Comparison of ENCODE assay signal across 25 mouse cellular contexts in the genomic region with DNA sequence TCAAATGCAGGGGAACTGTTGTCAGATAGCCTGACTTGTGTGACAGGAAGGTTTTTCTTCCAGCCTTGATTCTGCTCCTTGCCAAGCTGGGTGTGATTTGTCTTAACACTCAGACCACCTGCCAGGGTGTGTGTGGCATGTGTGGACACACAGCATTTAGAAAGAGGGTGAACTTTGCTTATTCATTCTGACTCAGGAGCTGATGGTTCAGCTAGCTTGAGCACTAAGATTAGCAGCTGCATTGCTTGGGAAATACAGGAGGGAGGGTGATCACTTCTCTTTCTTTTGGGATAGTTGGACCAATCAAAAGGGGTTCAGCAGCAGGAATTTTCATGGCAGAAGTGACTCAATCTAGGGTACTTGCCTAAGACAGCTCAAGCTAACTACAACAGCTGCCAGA.
A peak's percentile ranks its signal among the peaks of the same experiment; 100 is the strongest.
DNase-seq lines count a peak whose midpoint lies in the region; ATAC-seq and TF ChIP-seq lines count a peak whose summit lies in the region.
"Had no signal": no experiment of that assay in that cellular context is flagged by ENCODE, and none has a peak within 500 bp of the region (broad histone marks: within the 10 kb centered on the region; RNA-seq: fewer than 3 reads in every experiment).

No protein-coding gene starts in this region.

- no peak overlapping the region for H3K27ac ChIP-seq in left cerebral cortex, adult 2 months
- H3K27ac ChIP-seq: hindbrain, embryonic 13.5 days; kidney, postnatal 0 days; limb, embryonic 10.5 days; liver, embryonic 15.5 days; lung, embryonic 15.5 days; macrophage; midbrain, embryonic 12.5 days; neural tube, embryonic 12.5 days; stomach, embryonic 15.5 days had no signal

- peak; percentile 23; the same call in 1 of the 2 replicates for ATAC-seq in megakaryocyte progenitor cell, adult 5-6 weeks (replicated peaks; ENCODE audit: poor library complexity)
- no peak for ATAC-seq in inflammation-experienced regulatory T-cells, adult 6 months
- ATAC-seq: forebrain, embryonic 14.5 days had no signal

- DNase-seq in 3134 (ENCODE audit: extremely low read depth, insufficient read length, low spot score) (peak; percentile 57), 3T3-L1 (ENCODE audit: low read depth, low spot score) (peak; percentile 53)
- peak; percentile 3 for DNase-seq in Muller cell, postnatal 12 days (ENCODE audit: inconsistent ontology term)
- no peak for DNase-seq in left cerebral cortex, adult 2 months (ENCODE audit: extremely low spot score in 1 of 2, low spot score in 2 of 2)
- DNase-seq in gastrocnemius, postnatal 36 days: no peak
- DNase-seq: adrenal gland, postnatal 25 days; cerebellum, adult 8-10 months; gastrocnemius, postnatal 25 days; heart, postnatal 36 days; kidney, adult 2 months; liver; retina, postnatal 1 day; thymus, postnatal 25 days had no signal

- TF ChIP-seq CTCF in left cerebral cortex, adult 2 months (IDR thresholded peaks at IDR 0.05): no peak

- intact Hi-C loops in left cerebral cortex, adult 2 months (cut with DNase I): no loop called here
- intact Hi-C loops in gastrocnemius, postnatal 36 days (cut with DNase I): no loop called here

- H3K4me3 ChIP-seq in left cerebral cortex, adult 2 months: no peak overlapping the region
- H3K4me3 ChIP-seq: hindbrain, embryonic 13.5 days; limb, embryonic 10.5 days; liver, embryonic 15.5 days; lung, embryonic 15.5 days; midbrain, embryonic 12.5 days; neural tube, embryonic 12.5 days; stomach, embryonic 15.5 days had no signal

Comparison
In these comparisons a context has a peak if more than half of its experiments do, and no peak if none do; other contexts are left out.
1. DNase-seq: peak in 3134 (single experiment), 3T3-L1 (single experiment) and Muller cell, postnatal 12 days (single experiment); none in left cerebral cortex, adult 2 months (0 of 2) and gastrocnemius, postnatal 36 days (0 of 2).